Mouse (Mus musculus) testis, postnatal 14 days (tissue): ENCODE data around the gene Fam107b.

Experiments
- DNase-seq: peaks from one replicate; pipeline ENCODE4 v3.0.0; 2021; ENCODE audit warnings: low spot score

Gene Fam107b

GRCm38 (mm10) chr2:3570186-3570585 lies at the start of gene Fam107b:
TSS of gene Fam107b (plus strand) at chr2:3570488.
- DNase-seq = no peak

GRCm38 (mm10) chr2:3522558-3522957 lies 47.7 kb upstream of the Fam107b start:
- no peak for DNase-seq

- no peak for DNase-seq
Observed at GRCm38 (mm10) chr2:3526288-3526687, 44.0 kb upstream of the Fam107b start.

- DNase-seq = no peak
Observed at GRCm38 (mm10) chr2:3541307-3542079, 28.8 kb upstream of the Fam107b start.

GRCm38 (mm10) chr2:3546055-3546454 lies 24.2 kb upstream of the Fam107b start:
- no peak for DNase-seq

- DNase-seq = no peak
Observed at GRCm38 (mm10) chr2:3546588-3546987, 23.7 kb upstream of the Fam107b start.

- DNase-seq = no peak
Observed at GRCm38 (mm10) chr2:3570606-3571005, 318 bp downstream of the Fam107b start.

GRCm38 (mm10) chr2:3573883-3574282 lies 3.6 kb downstream of the Fam107b start:
- DNase-seq = no peak

- DNase-seq = no peak
Observed at GRCm38 (mm10) chr2:3575140-3575539, 4.9 kb downstream of the Fam107b start.

- DNase-seq = no peak
Observed at GRCm38 (mm10) chr2:3576346-3576745, 6.1 kb downstream of the Fam107b start.

- no peak for DNase-seq
Observed at GRCm38 (mm10) chr2:3577216-3577615, 6.9 kb downstream of the Fam107b start.

GRCm38 (mm10) chr2:3578180-3578902 lies 8.1 kb downstream of the Fam107b start:
- DNase-seq = no peak

GRCm38 (mm10) chr2:3579316-3579902 lies 9.1 kb downstream of the Fam107b start:
- DNase-seq = no peak

- no peak for DNase-seq
Observed at GRCm38 (mm10) chr2:3582830-3583229, 12.5 kb downstream of the Fam107b start.

GRCm38 (mm10) chr2:3585231-3585783 lies 15.0 kb downstream of the Fam107b start:
- no peak for DNase-seq

GRCm38 (mm10) chr2:3590086-3590915 lies 20.0 kb downstream of the Fam107b start:
- DNase-seq = no peak

GRCm38 (mm10) chr2:3590916-3591197 lies 20.6 kb downstream of the Fam107b start:
- no peak for DNase-seq

GRCm38 (mm10) chr2:3594663-3595318 lies 24.5 kb downstream of the Fam107b start:
- no peak for DNase-seq

GRCm38 (mm10) chr2:3600421-3600820 lies 30.1 kb downstream of the Fam107b start:
- DNase-seq = no peak

GRCm38 (mm10) chr2:3602599-3602998 lies 32.3 kb downstream of the Fam107b start:
- no peak for DNase-seq

- DNase-seq = no peak
Observed at GRCm38 (mm10) chr2:3603181-3603580, 32.9 kb downstream of the Fam107b start.
